Mouse (Mus musculus) kidney, adult 9 months (tissue): ENCODE measurements around the gene Gdi1.
A peak's percentile ranks its signal among the peaks of the same experiment; 100 is the strongest.
"Not testable (repeated sequence)": the region's sequence is repeated elsewhere in the genome, so short reads cannot be mapped to it uniquely, and the experiment has no call there.

ENCODE experiments used
- DNase-seq: peaks from one replicate; pipeline ENCODE4 v3.0.0; 2022

Gdi1 gene

GRCm38 (mm10) chrX:74330166-74330930 is 25.6 kb downstream of the Gdi1 start:
- DNase-seq: no peak

GRCm38 (mm10) chrX:74352645-74353466 is 48.1 kb downstream of the Gdi1 start:
- DNase-seq: no peak

GRCm38 (mm10) chrX:74353467-74353770 is 48.6 kb downstream of the Gdi1 start, which contains the start of gene Lage3:
Gene Lage3, minus strand, starts transcription at chrX:74353618.
- DNase-seq: peak; percentile 81

- DNase-seq: not testable (repeated sequence)
Measured at GRCm38 (mm10) chrX:74357069-74357468, 52.3 kb downstream of the Gdi1 start.

GRCm38 (mm10) chrX:74359171-74359570 is 54.4 kb downstream of the Gdi1 start:
- DNase-seq: peak; percentile 40
